24 mouse cellular contexts compared by ENCODE assay signal in the genomic region with DNA sequence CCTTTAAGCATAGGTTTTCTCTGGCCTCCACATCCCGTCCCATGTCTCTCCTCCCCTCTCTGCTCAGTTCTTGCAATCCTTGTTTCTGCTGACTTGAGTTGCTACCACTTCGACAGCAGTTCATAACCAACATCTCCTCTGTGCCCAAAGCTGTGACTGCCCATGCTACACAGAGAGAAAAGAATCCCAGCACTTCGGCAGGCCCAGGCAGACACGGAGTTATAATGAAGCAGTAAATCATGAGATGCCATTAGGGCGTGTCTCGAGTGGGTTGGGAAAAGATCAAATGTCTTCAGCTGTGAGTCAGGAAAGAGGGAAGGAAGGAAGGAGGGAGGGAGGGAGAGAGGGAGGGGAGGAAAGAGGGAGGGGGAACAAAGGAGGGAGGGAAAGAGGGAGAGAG. TPM values are rescaled to one million over a fixed set of nuclear protein-coding genes. Genes with fewer than 3 reads are reported as not detected.
DNase-seq lines count a peak whose midpoint lies in the region; ATAC-seq lines count a peak whose summit lies in the region.
"Had no signal": no experiment of that assay in that cellular context is flagged by ENCODE, and none has a peak within 500 bp of the region (broad histone marks: within the 10 kb centered on the region; RNA-seq: fewer than 3 reads in every experiment).

No protein-coding gene starts in this region.

- no peaks in the 10 kb centered on the region for H3K27me3 ChIP-seq in embryonic facial prominence, embryonic 14.5 days (replicated peaks; ENCODE audit: control insufficient read depth, insufficient read depth, low read length)
- no peaks in the 10 kb centered on the region for H3K27me3 ChIP-seq in limb, embryonic 12.5 days
- H3K27me3 ChIP-seq: CH12.LX; forebrain, embryonic 13.5 days; midbrain, embryonic 12.5 days; neural tube, embryonic 15.5 days had no signal

- no peaks in the 10 kb centered on the region for H3K4me1 ChIP-seq in embryonic facial prominence, embryonic 14.5 days (ENCODE audit: control insufficient read depth, insufficient read depth, low read length)
- H3K4me1 ChIP-seq in limb, embryonic 12.5 days (replicated peaks): no peaks in the 10 kb centered on the region
- H3K4me1 ChIP-seq: forebrain, embryonic 13.5 days; hindbrain, embryonic 10.5 days; midbrain, embryonic 12.5 days; neural tube, embryonic 15.5 days had no signal

- ATAC-seq in embryonic facial prominence, embryonic 14.5 days (ENCODE audit: low read depth): no peak
- ATAC-seq in limb, embryonic 12.5 days (ENCODE audit: insufficient number of reproducible peaks, insufficient read depth, low FRiP score, low TSS enrichment, low read depth): no peak
- ATAC-seq in cerebellum, adult (ENCODE audit: insufficient number of reproducible peaks, low FRiP score, low TSS enrichment): no peak
- ATAC-seq: forebrain, embryonic 13.5 days; liver, postnatal 0 days had no signal

- no peak overlapping the region for H3K4me3 ChIP-seq in embryonic facial prominence, embryonic 14.5 days (ENCODE audit: low read depth, low read length)
- no peak overlapping the region for H3K4me3 ChIP-seq in limb, embryonic 12.5 days (replicated peaks)
- H3K4me3 ChIP-seq: forebrain, embryonic 13.5 days; heart, adult 2 months; hindbrain, embryonic 10.5 days; midbrain, embryonic 12.5 days; neural tube, embryonic 15.5 days had no signal

- no peak overlapping the region for H3K4me2 ChIP-seq in embryonic facial prominence, embryonic 14.5 days (ENCODE audit: low read depth, low read length)
- H3K4me2 ChIP-seq in limb, embryonic 12.5 days: no peak overlapping the region
- H3K4me2 ChIP-seq: forebrain, embryonic 13.5 days; midbrain, embryonic 12.5 days; neural tube, embryonic 15.5 days had no signal

- H3K36me3 ChIP-seq in embryonic facial prominence, embryonic 14.5 days (ENCODE audit: control insufficient read depth, insufficient read depth, low read length): no peaks in the 10 kb centered on the region
- H3K36me3 ChIP-seq in limb, embryonic 12.5 days: no peaks in the 10 kb centered on the region
- H3K36me3 ChIP-seq: hindbrain, embryonic 10.5 days; midbrain, embryonic 12.5 days; neural tube, embryonic 15.5 days had no signal

- no peak overlapping the region for H3K9ac ChIP-seq in embryonic facial prominence, embryonic 14.5 days (ENCODE audit: low read depth, low read length)
- H3K9ac ChIP-seq in limb, embryonic 12.5 days (replicated peaks): no peak overlapping the region
- H3K9ac ChIP-seq: forebrain, embryonic 13.5 days; liver, postnatal 0 days; midbrain, embryonic 12.5 days; neural tube, embryonic 15.5 days had no signal

- no peaks in the 10 kb centered on the region for H3K9me3 ChIP-seq in embryonic facial prominence, embryonic 14.5 days (ENCODE audit: control insufficient read depth, low read length)
- H3K9me3 ChIP-seq in limb, embryonic 12.5 days: no peaks in the 10 kb centered on the region
- H3K9me3 ChIP-seq: forebrain, embryonic 13.5 days; hindbrain, embryonic 10.5 days; midbrain, embryonic 12.5 days; neural tube, embryonic 15.5 days had no signal

- no peak overlapping the region for H3K27ac ChIP-seq in embryonic facial prominence, embryonic 14.5 days (replicated peaks; ENCODE audit: low read depth, low read length)
- H3K27ac ChIP-seq in limb, embryonic 12.5 days: peak overlapping the region; percentile 32; the same call in 1 of the 2 replicates
- H3K27ac ChIP-seq: forebrain, embryonic 13.5 days; heart, adult 2 months; hindbrain, embryonic 10.5 days; midbrain, embryonic 12.5 days; neural tube, embryonic 15.5 days had no signal

- 36% methylated on average over 6 of the region's 6 CpGs for WGBS in embryonic facial prominence, embryonic 14.5 days
- WGBS in limb, embryonic 12.5 days: 13% methylated on average over 6 of the region's 6 CpGs

- DNase-seq in embryo, embryonic 10 days (ENCODE audit: low spot score): peak; percentile 42
- no peak for DNase-seq in embryo, embryonic 9.5 days (ENCODE audit: extremely low spot score)
- peak; percentile 77 for DNase-seq in 3134 (ENCODE audit: extremely low read depth, insufficient read length, low spot score)
- peak; percentile 36 for DNase-seq in embryonic facial prominence, embryonic 14.5 days (ENCODE audit: low spot score)
- no peak for DNase-seq in heart, adult 9 months (ENCODE audit: low spot score in 2 of 2)
- no peak for DNase-seq in layer of hippocampus, adult 9-11 months
- DNase-seq: adrenal gland, adult 8-10 months; cerebellum, postnatal 10 days; gastrocnemius, postnatal 25 days; heart, adult 2 months; kidney, adult 9 months; layer of hippocampus, postnatal 36 days; liver, postnatal 0 days; lung, postnatal 10 days; thymus, postnatal 4 days had no signal

RNA-seq across cellular contexts. Expression of a gene that starts 12.9 kb away (rescaled TPM):
- polyA plus RNA-seq in embryonic facial prominence, embryonic 14.5 days (2014; fragmentation: Nextera tagmentation; extraction: Ambion mirVana): 27.2 and 31.2 TPM in 2 replicates
- 47.0 and 47.6 TPM in 2 replicates for polyA plus RNA-seq in limb, embryonic 12.5 days (2016; fragmentation: Nextera tagmentation; extraction: Ambion mirVana)

RNA-seq across cellular contexts. Expression of a gene that starts 24.3 kb away (rescaled TPM):
- polyA plus RNA-seq in embryonic facial prominence, embryonic 14.5 days (2014; fragmentation: Nextera tagmentation; extraction: Ambion mirVana): 2,156 and 2,321 TPM in 2 replicates
- 3,393 and 3,612 TPM in 2 replicates for polyA plus RNA-seq in limb, embryonic 12.5 days (2016; fragmentation: Nextera tagmentation; extraction: Ambion mirVana)

RNA-seq across cellular contexts. Expression of a gene that starts 54.9 kb away (rescaled TPM):
- 0.25 TPM in 1 of 2 replicates, not detected in the other for polyA plus RNA-seq in embryonic facial prominence, embryonic 14.5 days (2014; fragmentation: Nextera tagmentation; extraction: Ambion mirVana)
- 0.18 TPM in 1 of 2 replicates, not detected in the other for polyA plus RNA-seq in limb, embryonic 12.5 days (2016; fragmentation: Nextera tagmentation; extraction: Ambion mirVana)
- polyA plus RNA-seq: embryonic facial prominence, embryonic 11.5 days; liver, adult 2 months; liver, postnatal 0 days; midbrain, embryonic 12.5 days had no signal

Comparison
In these comparisons a context has a peak if more than half of its experiments do, and no peak if none do; other contexts are left out.
1. DNase-seq: peak in embryo, embryonic 10 days (single experiment), 3134 (single experiment) and embryonic facial prominence, embryonic 14.5 days (single experiment); none in embryo, embryonic 9.5 days (single experiment), heart, adult 9 months (0 of 2) and layer of hippocampus, adult 9-11 months (single experiment).